Mouse (Mus musculus): ENCODE data around the gene Parp2. TPM values are rescaled to one million over a fixed set of nuclear protein-coding genes. Genes with fewer than 3 reads are reported as not detected.
"Not testable (repeated sequence)": the region's sequence is repeated elsewhere in the genome, so short reads cannot be mapped to it uniquely, and the experiment has no call there.

The Parp2 gene
- 10 to 100 TPM; 21.0 to 22.7 TPM for total RNA-seq (2021)
- long read RNA-seq, experiment 1, transcript Parp2-201 (16 exons, 1,894 nt), result major isoform, 7 of 9 reads
- long read RNA-seq, experiment 1, partial matches to known transcripts, result 0 of 9 reads
- long read RNA-seq, experiment 1, other reads (novel, unspliced or antisense), result 0 of 9 reads
- long read RNA-seq, experiment 2, transcript Parp2-201 (16 exons, 1,894 nt), result major isoform, 36 of 40 reads
- long read RNA-seq, experiment 2, partial matches to known transcripts, result 1 of 40 reads
- long read RNA-seq, experiment 2, other reads (novel, unspliced or antisense), result 3 of 40 reads

GRCm38 (mm10) chr14:50807487-50808072, at the start of gene Parp2, which contains the start of gene Ccnb1ip1:
Parp2 (plus strand) TSS chr14:50807841.
Ccnb1ip1 (minus strand) TSS chr14:50807732.
- DNase-seq (ENCODE audit: low spot score in 2 of 2), result peak; percentile 96 to 98

- no peak for DNase-seq (ENCODE audit: low spot score in 2 of 2)
These were observed 49.1 kb upstream of the Parp2 start for GRCm38 (mm10) chr14:50758416-50759085.

DNA sequence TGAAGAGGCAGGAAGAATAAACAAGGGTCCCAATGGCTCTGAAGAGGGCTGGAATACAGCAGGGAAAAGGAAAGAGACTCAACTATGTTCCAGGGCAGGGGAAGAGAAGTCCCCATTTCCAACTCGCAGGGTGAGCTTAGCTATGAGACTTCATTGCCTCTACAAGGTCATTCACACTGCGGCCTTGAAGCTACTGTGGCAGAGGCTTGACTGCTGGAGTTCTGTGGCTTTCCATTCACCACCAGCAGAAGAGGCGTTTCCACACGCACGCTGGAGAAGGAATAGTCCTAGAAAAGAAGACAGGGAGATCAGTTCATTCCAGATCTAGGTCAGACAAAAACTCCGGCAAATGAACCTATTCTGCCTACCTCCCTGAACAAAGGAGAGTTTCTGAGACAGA, 41.9 kb upstream of the Parp2 start:
- DNase-seq (ENCODE audit: low spot score in 2 of 2), result peak in 1 of 2 experiments; percentile 18

- DNase-seq (ENCODE audit: low spot score in 2 of 2), result no peak
These were observed 36.3 kb upstream of the Parp2 start for GRCm38 (mm10) chr14:50771342-50771741.

DNA sequence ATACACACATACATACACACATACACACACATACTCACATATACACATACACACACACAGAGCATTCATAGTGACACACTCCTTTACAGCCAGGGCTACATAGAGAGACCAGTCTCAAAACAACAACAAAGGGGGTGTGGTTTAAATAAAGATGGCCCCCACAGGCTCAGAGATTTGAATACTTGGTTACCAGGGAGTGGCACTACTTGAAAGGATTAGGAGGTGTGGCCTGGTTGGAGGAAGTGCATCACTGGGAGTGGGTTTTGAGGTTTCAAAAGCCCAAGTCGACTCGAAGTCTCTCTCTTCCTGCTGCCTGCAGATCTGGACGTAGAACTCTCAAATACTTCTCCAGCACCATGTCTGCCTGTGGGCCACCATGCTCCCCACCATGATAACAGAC, 25.5 kb upstream of the Parp2 start:
- DNase-seq (ENCODE audit: low spot score in 2 of 2), result no peak

- DNase-seq (ENCODE audit: low spot score in 2 of 2), result no peak
These were observed 23.0 kb upstream of the Parp2 start for GRCm38 (mm10) chr14:50784391-50785250.

GRCm38 (mm10) chr14:50785251-50785637, 22.4 kb upstream of the Parp2 start, which contains the start of gene Ttc5:
Ttc5 (minus strand) TSS chr14:50785519.
- DNase-seq (ENCODE audit: low spot score in 2 of 2), result peak; percentile 88 to 91

GRCm38 (mm10) chr14:50788157-50788556, 19.5 kb upstream of the Parp2 start:
- DNase-seq (ENCODE audit: low spot score in 2 of 2), result no peak

- DNase-seq (ENCODE audit: low spot score in 2 of 2), result no peak
These were observed 12.2 kb upstream of the Parp2 start for GRCm38 (mm10) chr14:50795261-50795935.

GRCm38 (mm10) chr14:50795965-50796364, 11.7 kb upstream of the Parp2 start:
- DNase-seq (ENCODE audit: low spot score in 2 of 2), result no peak

GRCm38 (mm10) chr14:50796464-50796863, 11.2 kb upstream of the Parp2 start:
- DNase-seq (ENCODE audit: low spot score in 2 of 2), result no peak

DNA sequence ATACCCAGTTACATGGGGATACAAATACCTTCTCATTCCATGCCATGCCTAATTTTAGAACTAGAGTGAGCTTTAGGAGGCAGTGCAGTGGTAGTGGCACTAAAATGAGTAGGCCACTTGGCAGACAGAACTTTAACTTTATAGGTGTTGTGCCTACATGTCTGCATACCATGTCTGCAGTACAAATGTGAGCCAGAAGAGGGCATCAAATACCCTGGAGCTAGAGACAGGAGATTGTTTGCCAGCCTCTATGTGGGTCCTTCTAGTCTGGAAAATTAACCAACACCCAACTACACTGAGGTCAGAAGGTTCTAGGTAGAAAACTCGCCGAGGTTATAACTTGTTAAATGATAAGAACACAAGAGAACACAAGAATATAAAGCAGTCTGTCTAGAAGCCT, 9.1 kb upstream of the Parp2 start:
- no peak for DNase-seq (ENCODE audit: low spot score in 2 of 2)

DNA sequence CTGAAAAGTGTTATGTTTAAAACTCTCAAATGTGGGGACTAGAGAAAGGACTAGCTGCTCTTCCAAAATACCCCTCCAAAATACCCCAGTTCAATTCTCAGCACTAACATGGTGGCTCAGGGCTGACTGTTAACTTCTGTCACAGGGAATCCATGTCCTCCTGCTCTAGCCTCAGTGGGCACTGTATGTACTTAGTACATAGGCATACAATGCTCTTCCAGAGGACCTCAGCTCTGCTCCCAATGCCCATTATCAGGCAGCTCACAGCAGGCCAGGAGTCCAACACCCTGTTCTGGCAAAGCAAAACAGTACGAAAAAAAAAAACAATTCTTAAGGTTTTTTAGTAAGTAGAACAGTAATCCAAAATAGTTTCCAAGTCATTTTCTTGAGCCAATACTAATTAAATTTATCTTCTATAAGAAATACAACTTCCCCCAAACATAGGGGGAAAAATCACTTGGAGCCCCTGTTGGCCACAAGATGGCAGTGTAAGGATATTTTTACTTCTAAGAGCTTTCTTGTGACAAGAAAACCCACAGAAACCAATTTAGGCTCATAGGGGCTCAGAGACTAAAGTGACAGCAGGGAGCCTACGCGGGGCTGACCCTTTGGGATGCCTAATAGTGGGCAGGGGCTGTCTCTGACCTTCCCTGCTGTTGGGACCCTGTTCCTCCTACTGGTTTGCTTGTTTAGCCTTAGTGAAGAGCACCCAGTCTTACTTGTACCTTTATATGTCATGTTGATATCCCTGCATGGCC, 8.0 kb upstream of the Parp2 start:
- DNase-seq (ENCODE audit: low spot score in 2 of 2), result peak in 1 of 2 experiments; percentile 12

DNA sequence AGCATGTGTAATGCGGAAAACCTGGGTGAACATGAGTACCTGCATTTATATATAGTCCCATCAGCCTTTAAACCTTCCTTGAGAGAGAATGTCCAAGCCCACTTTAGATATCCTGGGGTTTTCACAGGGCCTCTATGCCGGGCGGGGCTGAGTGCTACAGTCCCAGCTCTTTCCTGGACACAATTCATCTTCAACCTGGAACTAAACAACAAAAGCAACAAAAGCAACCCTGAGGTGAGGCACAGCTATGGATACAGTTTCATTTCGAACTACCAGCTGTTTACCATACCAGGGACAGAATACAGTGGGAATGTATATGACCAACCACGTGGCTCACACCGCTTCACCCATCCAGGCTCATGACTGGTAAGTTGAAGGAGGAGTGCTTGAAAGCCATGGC, 5.2 kb upstream of the Parp2 start:
- no peak for DNase-seq (ENCODE audit: low spot score in 2 of 2)

GRCm38 (mm10) chr14:50802843-50803562, 4.6 kb upstream of the Parp2 start:
- DNase-seq (ENCODE audit: low spot score in 2 of 2), result no peak

DNA sequence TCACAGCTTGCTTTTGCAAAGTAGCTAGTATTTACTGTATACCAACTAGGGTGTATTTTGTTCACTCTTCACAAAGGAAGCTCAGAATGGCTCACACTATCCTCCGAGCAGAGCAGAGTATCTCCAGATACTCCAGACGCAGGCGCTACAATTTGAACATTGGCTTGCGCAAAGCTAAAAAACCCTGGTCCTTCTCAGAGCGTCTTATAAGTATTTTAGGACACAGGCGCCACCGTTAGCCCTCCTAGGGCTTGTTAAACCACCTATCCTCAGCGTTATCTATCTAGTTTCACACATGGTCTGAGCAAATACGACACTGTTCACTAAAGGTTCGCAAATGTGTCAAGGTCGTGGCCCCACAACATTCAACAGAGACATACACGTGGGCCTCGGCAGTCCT, 3.0 kb upstream of the Parp2 start:
- no peak for DNase-seq (ENCODE audit: low spot score in 2 of 2)

DNA sequence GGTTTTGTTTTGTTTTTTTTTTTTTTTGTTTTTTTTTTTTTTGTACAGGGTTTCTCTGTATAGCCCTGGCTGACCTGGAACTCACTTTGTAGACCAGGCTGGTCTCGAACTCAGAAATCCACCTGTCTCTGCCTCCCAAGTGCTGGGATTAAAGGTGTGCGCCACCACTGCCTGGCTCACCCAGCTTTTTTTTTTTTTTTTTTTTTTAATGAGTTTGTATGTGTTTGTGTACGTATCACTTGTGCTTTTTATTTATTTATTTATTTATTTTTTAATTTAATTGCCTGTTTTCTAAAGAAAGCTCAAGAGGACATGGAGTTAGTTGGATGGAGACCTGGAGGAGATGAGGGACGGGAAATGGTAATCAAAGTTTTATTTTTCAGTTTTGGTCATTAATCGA, 1.2 kb upstream of the Parp2 start:
- not testable (repeated sequence) for DNase-seq (ENCODE audit: low spot score in 2 of 2)

- DNase-seq (ENCODE audit: low spot score in 2 of 2), result no peak
These were observed 5.4 kb downstream of the Parp2 start for GRCm38 (mm10) chr14:50813060-50813459.

- no peak for DNase-seq (ENCODE audit: low spot score in 2 of 2)
These were observed 15.6 kb downstream of the Parp2 start for GRCm38 (mm10) chr14:50823240-50823639.
